Mouse (Mus musculus) erythroblast, embryonic 14.5 days (primary cell): ENCODE data around the gene Kcns1.

Source experiments
- GATA1 ChIP-seq: IDR thresholded peaks from 2 replicates; pipeline ENCODE4 v1.6.1; 2012; ENCODE audit warnings: low read length, inconsistent platforms, mixed read lengths
- TAL1 ChIP-seq: IDR thresholded peaks from 3 replicates; pipeline ENCODE4 v1.6.1; 2012; ENCODE audit warnings: low read length, inconsistent platforms, mixed read lengths

- TF ChIP-seq GATA1 (no peak), TAL1 (no peak)
Observed at GRCm38 (mm10) chr2:164144541-164144940, 26.4 kb downstream of the Kcns1 start.
